Mouse (Mus musculus) fibroblast of lung, adult 2 months (primary cell): ENCODE measurements at regions not wholly inside any gene's neighbourhood (a gene's known extent, or its start where the extent isn't known, plus 50 kb on each side); places are given as distances from the start of the nearest gene placed in this dataset.

Source experiments
- DNase-seq: peaks from one replicate; pipeline ENCODE4 v3.0.0-alpha.2; 2011; ENCODE audit warnings: low read depth

DNA sequence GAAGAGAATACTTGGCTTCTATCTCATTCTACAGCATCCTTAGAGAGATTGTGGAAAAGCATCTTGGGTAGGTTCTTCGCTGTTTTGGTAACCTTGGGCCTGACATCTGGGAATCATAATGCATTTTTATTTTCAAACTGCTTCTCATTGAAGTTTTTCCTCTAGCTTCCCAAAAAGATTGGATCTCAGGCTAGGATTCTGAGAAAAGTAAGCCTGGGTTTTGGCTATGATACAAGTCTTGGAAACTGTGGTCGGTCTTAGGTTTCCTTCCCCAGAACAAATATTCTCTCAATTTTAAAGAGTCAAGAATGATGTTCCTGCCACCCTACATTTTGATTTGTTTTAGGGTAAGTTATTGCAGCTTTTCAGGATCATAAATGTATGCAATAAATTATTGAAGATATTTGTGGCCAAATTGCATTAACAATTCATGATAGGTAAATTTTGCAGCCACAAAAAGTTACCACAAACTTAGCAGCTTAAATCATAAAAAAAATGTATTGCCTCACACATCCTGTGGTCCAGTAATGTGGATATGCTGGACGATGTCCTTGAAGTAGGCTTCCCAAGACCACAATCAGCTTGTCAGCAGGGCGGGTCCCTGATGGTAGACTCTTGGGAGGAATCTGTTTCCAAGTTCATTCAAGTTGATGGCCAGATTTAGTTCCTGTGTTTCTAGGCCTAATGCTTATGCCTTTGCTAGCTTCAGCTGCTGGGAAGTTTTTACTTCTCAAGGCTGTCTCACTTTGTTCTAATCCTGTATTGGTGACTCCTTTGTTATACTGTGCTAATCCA, 257.6 kb upstream of the Adamts5 start:
- peak; percentile 62 for DNase-seq

DNA sequence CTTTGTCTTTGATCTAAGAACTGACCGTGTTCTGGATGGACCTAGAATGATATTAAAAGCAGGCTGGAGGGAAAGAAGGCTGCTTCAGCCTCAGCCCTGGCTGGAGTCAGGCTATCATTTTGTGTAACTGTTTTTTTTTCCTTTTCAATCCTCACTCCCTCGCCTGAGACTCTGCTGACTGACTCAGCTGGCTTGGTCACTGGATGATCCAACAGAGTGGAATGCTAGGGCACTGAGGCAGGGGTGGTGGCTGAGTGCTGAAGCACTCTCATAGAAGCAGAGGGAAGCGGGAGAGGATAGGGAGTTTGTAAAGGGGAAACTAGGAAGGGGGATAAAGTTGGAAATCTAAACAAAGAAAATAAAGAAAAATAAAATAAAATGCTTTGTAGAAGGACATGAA, 236.5 kb upstream of the Adamts5 start:
- DNase-seq = peak; percentile 63

DNA sequence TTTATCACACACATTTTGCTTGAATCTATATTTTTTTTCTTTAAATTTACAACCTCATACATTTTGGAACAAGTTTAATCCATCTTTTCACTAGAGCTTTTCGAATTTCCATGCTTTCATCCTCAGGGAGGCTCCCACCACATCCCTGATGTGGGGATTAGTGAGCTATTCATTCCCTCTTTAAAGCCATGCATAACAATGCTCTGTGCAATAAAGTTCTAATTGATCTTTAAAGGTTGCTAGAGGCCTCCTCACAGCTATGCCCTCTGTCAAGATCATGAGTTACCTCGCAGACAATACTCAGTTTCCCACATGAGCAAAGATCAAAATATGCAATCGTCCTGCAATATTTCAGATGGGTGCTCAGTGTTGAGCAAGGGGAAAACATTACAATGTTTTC, 234.5 kb upstream of the Adamts5 start:
- no peak for DNase-seq

DNA sequence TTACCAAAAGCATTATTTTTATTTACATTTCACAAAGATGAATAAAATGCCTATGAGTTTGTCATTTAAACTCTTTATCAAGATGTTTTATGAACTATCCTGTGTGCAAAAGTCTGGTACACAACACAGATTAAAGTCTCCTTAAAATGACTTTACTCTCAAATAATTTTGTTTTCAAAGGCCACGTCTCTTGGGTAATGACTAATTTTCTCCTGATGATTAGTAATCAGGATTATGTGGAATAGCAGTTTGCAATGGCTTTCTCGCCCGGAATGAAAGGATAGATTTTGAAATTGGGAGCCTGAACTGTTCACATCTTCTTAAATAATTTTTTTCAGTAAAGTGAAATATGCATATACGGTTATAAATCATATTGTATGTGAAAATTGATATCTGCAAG, 225.8 kb upstream of the Adamts5 start:
- no peak for DNase-seq

DNA sequence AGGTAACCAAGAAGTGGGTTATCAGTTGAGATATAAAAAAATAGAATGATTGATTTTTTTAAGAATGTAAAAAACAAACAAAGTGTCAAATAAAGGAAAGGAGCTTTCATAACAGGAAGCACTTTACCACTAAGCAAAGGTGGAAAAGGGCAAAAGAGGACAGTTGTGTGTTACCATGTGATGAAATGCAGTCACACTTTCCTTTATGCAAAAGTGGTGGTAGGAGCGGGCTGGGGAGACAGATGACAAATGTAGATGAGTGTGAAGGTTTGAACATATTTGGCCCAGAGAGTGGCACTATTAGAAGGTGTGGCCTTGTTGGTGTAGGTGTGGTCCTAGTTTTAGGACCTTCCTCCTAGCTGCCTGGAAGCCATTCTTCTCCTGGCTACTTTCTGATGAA, 222.6 kb upstream of the Adamts5 start:
- no peak for DNase-seq

DNA sequence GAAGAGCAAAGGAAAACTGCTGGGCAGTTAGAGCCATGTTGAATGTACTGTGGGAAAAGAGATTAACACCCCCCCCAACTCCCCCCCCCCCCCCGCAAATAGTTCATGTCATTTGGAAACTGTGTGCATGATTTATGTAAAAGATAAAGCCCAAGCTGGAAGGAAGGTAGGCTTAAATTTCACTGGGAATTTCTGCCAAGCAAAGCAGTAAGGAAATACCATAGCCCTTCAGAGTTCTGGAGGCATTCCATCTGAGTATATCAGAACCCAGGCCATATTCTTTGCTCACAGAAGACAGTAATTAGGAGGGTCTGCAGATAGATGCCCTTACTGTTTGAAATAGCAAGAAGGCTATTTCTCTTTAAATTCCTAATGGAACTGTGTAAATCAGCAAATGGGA, 221.3 kb upstream of the Adamts5 start:
- no peak for DNase-seq

DNA sequence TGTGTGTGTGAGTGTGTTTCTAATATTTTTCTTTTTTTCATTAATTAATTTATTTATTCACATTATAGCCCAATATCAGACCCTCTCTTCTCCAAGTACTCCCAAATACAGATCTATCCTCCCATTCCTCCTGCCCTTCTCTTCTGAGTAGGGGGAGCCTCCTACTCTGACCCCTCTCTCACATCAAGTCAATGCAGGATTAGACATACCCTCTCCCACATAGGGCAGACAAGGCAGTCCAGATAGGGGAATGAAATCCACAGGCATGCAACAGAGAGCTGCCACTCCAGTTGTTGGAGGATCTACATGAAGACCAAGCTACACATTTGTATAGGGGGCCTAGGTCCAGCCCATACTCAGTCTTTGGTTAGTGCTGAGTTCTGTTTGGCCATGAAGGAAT, 216.3 kb upstream of the Adamts5 start:
- no peak for DNase-seq

DNA sequence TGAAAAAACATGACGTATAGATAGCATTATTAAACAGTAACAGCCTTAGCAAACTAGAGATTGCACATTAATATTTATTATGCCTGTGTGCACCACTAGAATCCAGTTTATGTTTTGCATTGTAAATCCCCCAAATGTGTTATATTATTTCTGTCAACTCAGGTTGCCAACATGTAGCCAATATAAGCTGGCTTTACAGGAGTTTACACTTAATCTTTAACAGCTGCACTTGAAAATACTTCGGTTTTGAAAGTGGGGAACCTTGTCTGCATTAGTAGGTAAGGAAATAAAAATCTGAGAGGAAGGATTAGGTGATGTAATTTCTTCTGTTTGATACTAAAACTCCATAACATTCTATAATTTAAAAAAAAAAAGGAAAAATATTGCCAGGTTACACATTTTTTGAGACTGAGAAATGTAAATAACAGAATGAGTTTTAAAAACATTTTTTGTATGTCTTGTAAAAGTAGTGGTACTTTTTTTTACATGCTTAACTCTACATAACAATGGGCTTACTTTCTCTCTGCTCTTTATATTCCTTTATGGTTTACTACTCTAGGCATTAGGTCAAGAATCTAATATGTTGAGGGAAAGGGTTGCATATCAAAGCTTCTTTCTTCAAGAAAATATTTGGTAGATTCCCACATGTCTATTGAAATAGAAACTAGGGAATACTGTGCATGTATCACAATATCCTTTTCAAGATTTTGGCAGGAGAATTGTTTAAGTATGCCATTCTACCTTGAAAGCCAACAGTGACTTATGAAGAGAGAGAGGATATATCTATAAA, 214.2 kb upstream of the Adamts5 start:
- no peak for DNase-seq

DNA sequence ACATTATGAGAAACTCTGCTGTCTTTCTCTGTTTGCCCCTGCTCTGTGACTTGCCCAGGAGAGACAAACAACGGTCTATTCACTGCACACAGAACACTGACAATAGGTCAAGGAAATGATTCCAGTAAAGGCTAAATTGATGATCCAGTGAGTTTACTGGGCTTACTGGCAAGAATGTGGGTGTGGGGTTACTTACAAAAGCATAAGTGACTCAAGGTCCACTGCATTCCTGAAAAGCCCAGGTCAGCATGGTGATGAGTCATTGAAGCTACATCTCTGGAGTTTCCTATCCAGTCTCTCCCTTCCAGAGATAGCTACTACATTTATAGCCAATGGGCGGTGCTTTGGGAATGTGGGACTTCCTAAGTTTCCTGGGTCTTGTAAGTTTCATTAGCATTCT, 192.8 kb upstream of the Adamts5 start:
- DNase-seq = peak; percentile 29

DNA sequence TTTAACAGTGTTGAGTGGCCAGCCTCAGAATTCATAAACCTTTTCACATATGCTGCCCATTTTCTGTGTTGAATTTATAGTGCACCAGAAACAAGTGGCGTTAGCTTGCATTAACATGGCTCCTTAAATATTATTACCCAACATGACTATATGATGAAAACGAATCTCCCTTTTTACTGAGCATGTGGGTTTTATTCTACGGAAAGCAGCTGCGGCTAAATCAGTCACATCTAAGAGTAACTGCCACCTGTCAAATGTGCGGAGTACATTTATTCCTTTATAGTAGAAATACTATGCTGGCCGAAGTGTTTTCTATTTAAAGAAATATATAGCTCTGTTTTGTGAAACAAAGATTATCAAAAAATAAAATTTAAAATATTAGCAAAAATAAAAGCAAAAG, 188.5 kb upstream of the Adamts5 start:
- DNase-seq = no peak

DNA sequence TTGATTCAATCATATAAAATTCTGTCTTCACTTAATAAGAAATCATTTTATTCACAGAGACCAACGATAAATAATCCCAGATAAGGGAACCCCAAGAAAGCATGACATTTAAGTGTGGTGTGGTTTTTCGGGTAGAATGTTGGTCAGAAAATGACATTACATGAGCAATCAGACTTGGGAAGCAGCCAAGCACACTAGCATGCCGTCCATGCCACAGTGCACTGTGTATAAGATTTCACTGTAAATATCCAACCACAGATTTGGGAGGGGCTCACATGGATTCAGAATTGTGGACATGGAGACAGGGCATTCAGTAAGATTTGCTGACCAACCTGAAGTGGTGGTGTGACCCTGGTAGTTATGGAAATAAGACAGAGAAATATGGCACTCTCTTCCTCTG, 185.8 kb upstream of the Adamts5 start:
- DNase-seq = no peak

DNA sequence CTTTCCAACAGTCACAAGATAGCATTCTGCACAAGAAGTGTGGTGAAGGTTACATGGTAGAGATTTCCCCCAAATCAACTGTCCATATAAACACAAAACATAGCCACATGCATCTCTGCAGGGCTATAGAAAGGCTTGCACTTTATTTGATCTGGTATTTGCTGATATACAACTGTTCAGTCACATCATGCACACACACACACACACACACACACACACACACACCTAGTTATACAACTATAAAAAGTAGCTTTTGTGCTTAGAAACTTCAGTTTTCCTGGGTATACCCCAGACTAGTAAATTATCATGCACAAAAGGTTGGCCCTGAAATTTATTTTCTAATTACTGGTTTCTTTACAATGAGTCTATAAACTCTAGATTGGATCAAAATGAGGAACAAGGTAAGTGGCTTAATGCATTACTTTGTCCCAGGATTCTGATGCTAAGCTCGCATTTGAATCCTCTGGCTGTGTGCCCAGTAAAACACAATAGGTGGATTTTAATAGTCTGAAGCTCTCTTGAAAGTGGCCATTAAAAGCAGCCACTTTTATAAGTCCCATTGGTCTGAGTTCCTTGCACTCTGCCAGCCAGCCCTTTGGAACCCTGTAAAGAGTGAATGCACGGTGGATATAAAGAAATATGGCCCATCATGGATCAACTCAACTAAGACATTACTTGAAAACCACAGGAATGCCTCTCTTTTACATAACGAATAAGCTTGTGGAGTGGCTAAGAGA, 166.2 kb upstream of the Adamts5 start:
- no peak for DNase-seq

DNA sequence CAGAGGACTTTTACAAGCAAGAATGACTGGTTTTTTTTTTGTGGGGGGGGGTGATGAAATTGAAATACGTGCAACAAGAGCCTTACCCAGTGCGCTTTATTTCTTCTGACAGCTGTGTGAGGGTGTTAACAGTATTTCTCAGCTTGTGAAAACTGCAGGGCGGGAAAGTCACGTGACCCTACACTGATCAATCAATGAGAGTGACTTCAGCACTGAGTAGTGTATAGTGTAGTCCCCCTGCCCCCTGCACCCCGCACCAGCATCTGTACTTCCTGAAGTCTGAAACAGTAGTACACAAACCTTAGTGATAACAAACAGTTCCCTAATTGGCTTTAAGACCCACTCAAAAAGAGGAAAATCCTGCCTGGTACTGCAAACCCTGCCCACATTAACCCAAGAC, 158.5 kb upstream of the Adamts5 start:
- no peak for DNase-seq

DNA sequence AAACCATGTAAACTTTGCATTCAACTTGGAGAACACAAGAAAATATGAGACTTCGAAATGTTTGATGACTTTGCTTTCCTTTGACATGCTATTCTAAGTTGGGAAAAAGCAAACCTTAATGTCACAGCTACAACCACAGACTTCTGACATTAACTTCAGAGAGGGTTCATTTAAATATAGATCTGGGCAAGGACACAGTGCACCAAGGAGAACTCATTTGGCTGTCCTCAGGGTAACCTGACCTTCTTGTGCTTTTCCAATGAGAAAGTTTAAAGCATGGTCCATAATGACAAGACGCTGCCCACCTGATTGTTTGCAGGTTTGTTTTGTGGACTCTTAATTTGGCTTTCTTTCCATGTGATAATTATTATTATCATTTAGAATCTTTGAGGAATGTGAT, 143.1 kb upstream of the Adamts5 start:
- DNase-seq = no peak

DNA sequence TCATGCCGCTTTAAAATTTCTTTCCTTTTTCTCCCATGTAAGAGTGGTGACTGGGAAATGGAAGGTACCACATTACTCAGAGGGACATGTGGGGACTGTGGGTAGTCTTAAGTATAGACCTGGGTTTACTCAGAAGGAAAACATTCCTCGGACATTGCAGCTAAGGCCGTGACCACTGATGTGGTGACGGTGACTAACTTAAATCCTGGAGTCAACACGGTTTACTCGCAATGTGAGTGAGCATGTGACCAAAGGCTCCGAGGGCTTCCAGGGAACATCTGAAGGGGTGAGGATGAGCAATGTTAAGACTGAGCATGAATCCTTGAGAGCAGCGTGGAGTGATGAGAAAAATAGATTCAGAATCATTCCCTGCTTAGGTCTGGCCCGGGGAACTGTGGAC, 133.1 kb upstream of the Adamts5 start:
- no peak for DNase-seq

DNA sequence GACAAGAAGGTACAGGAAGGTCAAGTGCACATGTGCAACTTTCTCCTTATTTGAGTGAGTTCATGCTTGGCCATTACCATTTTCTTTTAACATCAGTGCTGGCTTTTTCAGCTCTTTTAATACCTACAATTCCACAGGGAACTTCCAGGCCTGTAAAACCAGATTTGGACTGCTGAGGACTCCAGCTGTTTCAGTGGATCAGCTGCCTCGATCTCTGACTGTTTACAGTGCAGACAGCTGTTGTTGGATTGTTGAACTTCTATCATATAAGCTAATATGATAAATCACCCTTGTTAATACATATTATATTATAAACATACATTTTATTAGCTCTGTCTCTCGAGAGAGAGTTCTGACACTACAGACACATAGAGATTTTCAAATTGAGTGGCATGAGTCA, 126.1 kb upstream of the Adamts5 start:
- DNase-seq = no peak

DNA sequence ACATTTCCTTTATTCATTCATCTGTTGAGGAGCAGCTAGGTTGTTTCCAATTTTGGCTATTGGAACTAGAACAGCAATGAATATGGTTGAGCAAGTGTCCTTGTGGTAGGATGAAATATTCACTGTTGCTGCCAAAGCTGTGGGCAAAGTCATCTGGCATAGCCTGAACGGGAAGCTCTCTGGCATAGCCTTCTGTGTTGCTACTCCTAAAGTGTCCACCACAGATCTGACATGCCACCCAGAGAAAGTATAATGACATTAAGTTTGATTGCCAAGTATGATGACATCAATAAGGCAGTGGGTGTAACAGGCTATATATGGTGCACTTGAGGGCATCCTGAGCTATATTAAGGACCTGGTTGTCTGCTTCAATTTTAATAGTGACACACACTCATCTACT, 113.7 kb upstream of the Adamts5 start:
- DNase-seq = peak; percentile 44

DNA sequence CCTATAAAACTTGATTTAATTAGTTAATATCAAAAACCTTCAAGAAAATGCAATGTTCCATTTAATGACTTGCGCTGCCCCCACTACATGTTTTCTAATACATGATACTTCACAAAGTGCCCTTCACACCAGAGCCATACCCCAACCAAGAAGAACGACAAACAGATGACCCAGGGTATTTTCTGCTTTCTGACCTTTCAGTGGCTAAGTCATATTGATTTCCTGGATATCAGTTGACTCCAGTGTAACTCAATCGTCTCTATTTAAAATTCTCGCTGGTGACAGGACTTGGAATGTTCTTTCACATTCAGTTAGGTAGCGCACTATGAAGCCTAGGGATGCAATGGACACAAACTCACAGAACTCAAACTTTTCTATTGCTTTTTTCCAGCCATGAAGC, 109.4 kb upstream of the Adamts5 start:
- no peak for DNase-seq

DNA sequence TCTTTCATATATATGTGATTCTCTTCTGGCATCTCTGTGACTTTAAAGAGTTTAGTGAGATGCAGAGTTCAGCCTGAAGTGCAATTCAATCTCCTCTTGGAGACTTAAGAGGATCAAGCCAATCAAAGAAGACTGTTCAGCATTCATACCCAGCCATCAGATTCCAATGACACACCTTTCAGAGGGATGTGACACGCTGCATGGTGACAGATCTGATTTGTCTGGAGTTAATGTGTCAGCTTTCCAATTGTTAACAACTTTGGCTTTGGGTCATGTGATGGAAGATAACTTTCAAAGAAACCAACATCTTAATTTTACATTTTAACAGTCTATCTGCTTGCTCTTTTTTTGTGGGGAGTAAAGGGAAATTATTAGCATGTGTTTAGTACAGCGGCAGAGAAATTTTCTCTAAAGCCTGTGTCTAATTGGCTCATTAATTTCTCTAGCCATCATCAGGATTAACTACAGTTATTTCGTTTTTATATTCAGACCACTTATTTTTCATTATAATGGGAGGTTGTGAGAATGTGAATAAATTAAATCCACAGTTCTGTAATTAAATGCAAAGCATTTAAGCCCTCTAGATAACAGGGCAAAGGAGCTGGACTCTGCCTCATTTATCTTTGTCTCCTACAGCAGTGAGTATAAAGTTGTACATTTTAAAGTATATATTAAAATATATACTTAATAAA, 108.2 kb upstream of the Adamts5 start:
- no peak for DNase-seq

DNA sequence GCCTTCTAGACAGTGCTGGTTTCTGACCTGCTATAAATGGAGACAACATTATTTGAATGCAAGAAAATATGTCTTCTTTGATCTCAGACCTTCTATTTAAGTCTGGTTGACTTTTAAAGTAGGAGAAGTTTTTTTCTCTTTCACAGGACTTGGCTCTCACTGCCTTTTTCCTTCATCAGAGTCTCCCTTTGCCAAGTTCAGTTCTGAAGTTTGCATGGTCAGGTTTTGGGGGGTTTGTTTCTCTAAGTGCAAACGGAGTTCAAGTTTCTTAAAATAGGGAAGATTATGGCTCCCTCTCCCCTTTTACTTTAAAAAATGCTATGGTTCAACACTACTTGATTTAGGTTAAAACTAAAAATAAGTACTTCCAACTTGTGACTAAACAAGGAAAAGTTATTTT, 106.2 kb upstream of the Adamts5 start:
- DNase-seq = no peak

DNA sequence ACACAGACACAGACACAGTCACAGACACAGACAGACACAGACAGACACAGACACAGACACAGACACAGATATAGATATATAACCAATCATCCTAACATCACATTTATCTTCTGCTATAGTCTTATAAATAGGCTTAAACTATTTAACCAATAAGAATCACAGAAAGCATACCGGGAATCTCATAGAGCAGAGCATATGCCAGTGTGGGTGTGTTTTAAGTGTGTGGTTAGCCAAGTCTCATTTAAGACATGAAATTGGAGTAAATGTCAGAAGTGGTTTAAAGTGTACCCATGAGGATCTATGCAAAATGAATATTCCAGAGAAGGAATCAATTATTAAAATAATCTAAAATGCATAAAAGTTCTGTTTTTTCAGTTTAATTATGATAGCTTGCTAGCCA, 99.2 kb upstream of the Adamts5 start:
- no peak for DNase-seq

DNA sequence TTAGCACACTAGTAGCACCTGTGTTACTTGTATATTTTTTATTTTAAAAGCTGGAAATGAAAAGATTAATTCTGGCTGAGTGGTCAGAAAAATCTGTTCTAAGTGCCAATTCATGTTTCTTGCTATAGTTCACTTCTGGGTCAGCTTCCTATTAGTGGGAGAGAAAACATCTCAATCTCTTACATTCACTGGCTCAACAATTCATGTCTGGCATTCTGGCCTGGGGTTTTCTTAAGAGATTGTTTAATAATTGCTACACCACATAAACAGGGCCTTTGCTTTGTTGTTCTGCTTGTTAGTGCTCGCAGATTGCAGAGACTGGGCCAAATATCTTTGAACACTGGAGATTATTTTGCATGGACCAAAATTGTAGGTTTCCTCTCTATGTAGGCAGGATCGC, 84.2 kb upstream of the Adamts5 start:
- no peak for DNase-seq
